Mouse (Mus musculus): ENCODE data around the gene Sync.

The Sync gene

GRCm38 (mm10) chr4:129287472-129287981 is at the start of gene Sync:
Gene Sync, plus strand, starts transcription at chr4:129287617.
- no peak for DNase-seq (ENCODE audit: low spot score)

GRCm38 (mm10) chr4:129237843-129238441 is 49.5 kb upstream of the Sync start:
- no peak for DNase-seq (ENCODE audit: low spot score)

- DNase-seq (ENCODE audit: low spot score), result no peak
Measured at GRCm38 (mm10) chr4:129238579-129239016, 48.8 kb upstream of the Sync start.

- DNase-seq (ENCODE audit: low spot score), result no peak
Measured at GRCm38 (mm10) chr4:129239075-129239474, 48.3 kb upstream of the Sync start.

GRCm38 (mm10) chr4:129241898-129242297 is 45.5 kb upstream of the Sync start:
- no peak for DNase-seq (ENCODE audit: low spot score)

- DNase-seq (ENCODE audit: low spot score), result no peak
Measured at GRCm38 (mm10) chr4:129242327-129242726, 45.1 kb upstream of the Sync start.

- no peak for DNase-seq (ENCODE audit: low spot score)
Measured at GRCm38 (mm10) chr4:129242761-129243160, 44.7 kb upstream of the Sync start.

GRCm38 (mm10) chr4:129244802-129245201 is 42.6 kb upstream of the Sync start:
- DNase-seq (ENCODE audit: low spot score), result no peak

GRCm38 (mm10) chr4:129246360-129247301 is 40.8 kb upstream of the Sync start:
- no peak for DNase-seq (ENCODE audit: low spot score)

GRCm38 (mm10) chr4:129247381-129248242 is 39.8 kb upstream of the Sync start:
- no peak for DNase-seq (ENCODE audit: low spot score)

GRCm38 (mm10) chr4:129248243-129248767 is 39.1 kb upstream of the Sync start:
- DNase-seq (ENCODE audit: low spot score), result no peak

- no peak for DNase-seq (ENCODE audit: low spot score)
Measured at GRCm38 (mm10) chr4:129249288-129249687, 38.1 kb upstream of the Sync start.

GRCm38 (mm10) chr4:129250759-129251481 is 36.5 kb upstream of the Sync start:
- no peak for DNase-seq (ENCODE audit: low spot score)

GRCm38 (mm10) chr4:129251482-129252125 is 35.8 kb upstream of the Sync start:
- DNase-seq (ENCODE audit: low spot score), result no peak

GRCm38 (mm10) chr4:129252492-129252891 is 34.9 kb upstream of the Sync start:
- DNase-seq (ENCODE audit: low spot score), result no peak

- no peak for DNase-seq (ENCODE audit: low spot score)
Measured at GRCm38 (mm10) chr4:129254571-129254970, 32.8 kb upstream of the Sync start.

GRCm38 (mm10) chr4:129256450-129257380 is 30.7 kb upstream of the Sync start:
- DNase-seq (ENCODE audit: low spot score), result no peak

GRCm38 (mm10) chr4:129259101-129259500 is 28.3 kb upstream of the Sync start:
- no peak for DNase-seq (ENCODE audit: low spot score)

GRCm38 (mm10) chr4:129260678-129261077 is 26.7 kb upstream of the Sync start:
- DNase-seq (ENCODE audit: low spot score), result no peak
